Mouse (Mus musculus) layer of hippocampus, postnatal 10 days (tissue): ENCODE measurements around the gene Arid3b. TPM values are rescaled to one million over a fixed set of nuclear protein-coding genes. Genes with fewer than 3 reads are reported as not detected.

Source experiments
- DNase-seq, 2 experiments: peaks; one replicate each; pipeline ENCODE4 v3.0.0; 2021; ENCODE audit warnings: low spot score in 2 of 2
- total RNA-seq, 2 experiments: library from RNA; stranded (reverse); gene quantifications; 2 replicates each; pipeline ENCODE4 v1.2.3; 2021

The Arid3b gene
- total RNA-seq, 2 experiments from 2014 or later, result 10.0 to 11.8 TPM

DNA sequence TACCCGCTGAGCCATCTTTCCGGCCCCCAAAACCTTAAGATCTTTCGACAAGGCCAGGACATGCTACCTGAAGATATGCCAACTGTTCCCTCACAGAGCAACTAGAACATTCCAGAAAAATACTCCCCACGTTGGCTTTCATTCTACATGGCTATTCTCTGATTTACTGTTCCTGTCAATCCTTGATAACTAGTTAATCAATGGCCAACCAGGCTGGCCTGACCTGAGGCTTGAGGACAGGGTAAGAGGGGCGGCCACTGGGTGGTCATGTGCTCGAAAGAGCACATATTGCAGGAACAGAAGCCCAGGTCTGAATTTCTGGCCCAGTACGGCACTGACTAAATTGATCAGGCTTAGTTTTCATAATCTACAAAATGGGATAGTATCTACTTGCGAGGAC is 39.1 kb downstream of the Arid3b start:
- DNase-seq, result no peak

DNA sequence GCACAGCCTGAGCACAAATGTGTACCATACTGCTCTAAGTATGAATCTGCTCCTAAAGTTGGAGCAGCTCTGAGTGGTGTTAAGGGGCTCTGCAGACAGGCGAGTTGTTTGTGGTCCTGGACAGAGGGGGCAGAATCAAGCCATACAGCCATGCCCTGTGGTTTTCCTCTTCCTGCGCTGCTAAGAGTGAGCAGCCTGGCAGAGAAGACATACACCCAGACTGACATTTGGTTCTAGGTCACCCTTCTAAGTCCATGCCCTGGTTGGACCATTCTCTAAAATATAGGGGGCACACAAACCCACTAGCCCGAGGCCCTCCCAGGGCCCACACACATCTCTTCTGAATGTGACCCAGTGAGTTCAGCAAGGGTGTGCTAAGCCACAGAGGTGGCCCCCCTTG is 46.9 kb downstream of the Arid3b start:
- no peak for DNase-seq

DNA sequence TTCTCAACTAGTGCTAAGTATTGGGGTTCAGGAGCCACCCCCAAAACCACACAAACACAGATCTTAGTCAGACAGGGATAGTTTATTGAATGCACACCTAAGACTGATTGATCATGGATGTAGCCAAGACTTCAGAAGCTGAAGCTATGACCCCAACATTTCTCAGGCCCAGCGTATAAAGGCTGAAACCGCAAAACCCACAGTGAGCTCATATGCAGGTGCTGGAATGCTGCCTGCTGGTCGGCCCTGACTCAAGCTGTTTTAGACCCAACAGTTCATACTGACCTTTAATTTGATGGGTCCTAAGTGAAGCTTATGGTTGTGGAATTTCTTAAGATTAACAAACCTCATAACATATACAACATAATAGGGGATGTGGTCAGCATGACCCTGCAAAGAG is 53.9 kb downstream of the Arid3b start:
- no peak for DNase-seq

DNA sequence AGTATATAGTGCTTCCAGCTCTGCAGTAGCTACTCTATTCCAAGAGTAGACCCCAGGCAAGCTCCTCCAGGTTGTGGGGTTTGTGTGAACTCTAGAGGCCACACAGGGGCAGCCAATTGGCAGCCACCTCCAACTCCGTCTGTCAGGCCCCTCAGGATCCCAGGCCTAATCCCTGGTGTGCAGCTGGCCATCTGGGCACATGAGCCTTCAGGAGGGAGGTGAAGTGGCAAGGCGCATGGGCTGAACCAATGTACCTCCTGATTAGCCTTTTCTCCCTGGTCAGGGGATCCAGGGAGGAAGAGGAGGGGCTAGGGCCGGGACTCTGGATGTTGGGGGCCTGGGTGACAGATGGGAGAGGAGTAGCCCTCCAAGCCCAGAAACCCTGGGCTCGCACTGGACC is 60.9 kb downstream of the Arid3b start:
- DNase-seq, result no peak

DNA sequence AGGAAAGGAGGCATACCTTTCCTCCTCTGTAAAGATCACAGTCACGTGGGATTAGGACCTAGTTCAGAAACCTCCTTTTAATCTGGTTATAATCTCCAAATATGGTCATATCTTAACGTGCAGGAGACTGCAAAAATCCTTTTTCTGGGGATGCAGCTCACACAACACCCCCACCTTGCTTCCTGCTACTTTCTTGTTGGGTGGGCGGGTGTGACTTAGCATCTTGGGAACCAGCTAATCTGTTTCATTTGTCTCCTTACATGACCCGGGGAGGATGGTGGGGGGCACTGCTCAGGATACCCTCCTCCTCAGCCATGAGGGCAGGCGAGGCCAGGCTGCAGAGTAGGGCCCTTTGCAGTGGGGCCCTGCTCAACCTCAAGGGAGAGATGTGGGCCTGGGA is 61.6 kb downstream of the Arid3b start:
- no peak for DNase-seq

DNA sequence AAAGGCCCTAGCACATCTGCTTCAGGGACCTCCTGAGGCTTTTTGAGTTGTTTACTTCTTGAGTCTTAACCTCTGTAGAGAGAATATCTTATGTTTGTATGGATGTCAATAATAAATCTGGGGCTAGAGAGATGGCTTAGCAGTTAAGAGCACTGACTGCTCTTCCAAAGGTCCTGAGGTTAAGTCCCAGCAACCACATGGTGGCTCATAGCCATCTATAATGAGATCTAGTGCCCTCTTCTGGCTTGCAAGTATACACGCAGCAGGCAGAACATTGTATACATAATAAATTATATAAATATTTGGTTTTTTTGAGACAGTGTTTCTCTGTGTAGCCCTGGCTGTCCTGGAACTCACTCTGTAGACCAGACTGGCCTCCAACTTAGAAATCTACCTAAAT is 62.4 kb downstream of the Arid3b start:
- no peak for DNase-seq

DNA sequence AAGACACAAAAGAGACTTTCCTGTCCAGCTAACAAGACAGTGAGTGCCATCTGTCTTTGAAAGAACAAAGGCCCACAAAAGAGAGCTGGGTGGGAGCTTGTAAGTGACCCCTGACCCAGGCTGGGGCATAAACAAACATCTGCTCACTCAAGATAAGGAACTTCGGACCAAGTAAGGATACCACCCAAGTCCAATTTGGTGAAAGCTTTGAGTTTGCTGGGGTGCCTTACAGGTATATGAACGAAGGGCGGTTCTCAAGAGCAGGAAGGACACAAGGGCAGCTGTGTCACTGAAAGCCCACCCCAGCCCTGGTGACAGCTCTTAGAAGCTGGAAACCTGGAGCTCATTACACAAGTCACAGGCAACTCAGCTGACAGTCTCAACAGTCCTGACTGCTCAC is 62.8 kb downstream of the Arid3b start:
- no peak for DNase-seq

DNA sequence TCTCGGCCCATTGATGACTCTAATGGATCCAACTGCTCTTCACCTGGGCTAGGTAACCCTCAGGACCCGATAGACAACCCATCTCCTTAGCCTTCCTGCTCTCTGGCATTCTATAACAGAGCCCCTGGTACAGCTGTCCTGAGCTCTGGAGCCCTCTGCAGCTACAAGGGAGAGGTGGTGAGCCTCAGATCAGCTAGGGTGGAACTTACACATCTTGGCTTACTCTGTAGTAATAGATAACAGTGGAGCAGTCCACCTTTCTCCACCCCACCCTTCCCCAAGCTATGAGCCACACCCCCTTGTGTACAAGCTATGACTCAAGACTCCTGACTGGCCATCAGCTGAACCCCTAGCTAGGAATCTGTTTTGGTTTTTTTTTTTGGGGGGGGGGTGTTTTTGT is 65.8 kb downstream of the Arid3b start:
- DNase-seq, result no peak

DNA sequence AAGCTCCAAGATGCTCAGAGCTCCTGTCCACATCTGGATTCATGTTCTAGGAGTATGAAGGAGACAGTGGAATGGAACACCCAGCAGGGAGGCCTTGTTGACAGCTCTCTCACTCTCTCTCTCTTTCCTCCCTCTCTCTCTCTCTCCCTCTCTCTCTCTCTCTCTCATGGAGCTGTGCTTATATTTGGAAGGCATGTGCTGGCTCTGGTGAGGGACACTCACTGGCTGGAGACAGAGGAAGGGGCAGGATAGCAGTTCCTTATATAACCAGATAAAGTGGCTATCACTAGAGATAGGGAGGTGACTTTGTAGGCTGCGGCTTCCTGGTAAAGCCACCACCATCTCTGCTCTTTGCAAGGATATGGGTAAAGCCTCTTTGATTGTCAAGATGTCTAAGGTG is 66.4 kb downstream of the Arid3b start:
- no peak for DNase-seq

DNA sequence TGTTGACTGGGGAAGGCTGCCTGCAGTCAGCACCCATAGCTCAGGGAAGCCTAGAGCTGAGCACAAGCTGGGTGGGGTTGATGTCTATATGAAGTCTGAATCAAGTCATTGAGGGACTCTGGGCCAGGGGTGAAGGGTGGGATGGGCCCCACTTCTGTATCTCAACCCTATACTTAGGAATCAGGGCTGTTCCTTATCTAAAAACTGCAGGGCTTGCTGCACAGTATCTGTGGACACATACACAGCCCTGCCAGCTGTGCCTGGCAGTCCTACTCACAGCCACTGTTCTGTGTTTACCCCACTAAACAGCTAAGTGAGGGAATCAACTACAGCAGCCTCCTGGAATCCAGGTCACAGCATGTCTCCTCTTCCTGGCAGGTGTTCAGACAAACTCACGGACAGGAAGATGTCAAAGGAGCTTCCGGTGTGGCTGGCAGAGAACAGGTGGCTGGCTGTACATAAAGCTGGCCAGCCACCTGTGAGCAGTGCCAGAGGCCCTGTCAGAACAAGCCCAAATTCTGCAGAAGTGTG is 67.0 kb downstream of the Arid3b start:
- DNase-seq, result no peak

DNA sequence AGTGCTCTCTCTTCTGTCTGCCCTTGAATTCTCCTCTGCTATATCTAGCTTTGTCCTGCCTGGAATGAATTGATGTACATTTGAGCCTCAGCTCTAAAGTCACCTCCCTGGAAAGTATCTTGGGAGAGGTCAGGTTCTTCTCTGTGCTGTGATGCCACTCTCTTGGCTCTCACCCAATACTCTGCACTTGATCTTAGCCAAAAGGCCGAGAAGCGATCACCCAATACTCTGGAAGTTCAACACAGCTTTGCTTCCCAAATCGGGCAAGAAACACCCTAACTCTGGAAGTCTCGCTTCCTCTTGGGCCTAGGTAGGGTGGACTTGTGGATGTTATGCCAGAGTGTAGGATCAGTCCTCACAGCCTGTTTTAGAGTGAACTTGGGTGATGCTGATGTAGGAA is 69.4 kb downstream of the Arid3b start:
- DNase-seq, result no peak

DNA sequence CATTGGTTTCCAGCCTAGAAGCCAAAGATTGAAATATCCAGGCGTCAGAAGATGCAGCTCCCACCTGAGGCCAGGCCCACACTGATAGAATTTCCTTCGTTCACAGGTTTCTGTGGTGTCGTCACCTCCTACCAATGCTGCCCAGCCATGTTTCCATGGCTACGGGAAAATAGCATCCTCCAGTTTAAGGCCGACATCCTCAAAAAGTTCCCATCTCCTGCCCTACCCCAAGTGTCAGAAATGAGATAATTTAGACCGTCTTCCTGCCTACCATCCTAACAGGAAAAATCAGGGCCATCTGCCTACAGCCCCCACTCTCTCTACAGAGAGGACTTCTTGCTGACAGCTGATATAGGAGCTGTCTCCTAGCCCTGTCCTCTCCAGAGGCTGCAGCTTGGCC is 70.2 kb downstream of the Arid3b start:
- no peak for DNase-seq

DNA sequence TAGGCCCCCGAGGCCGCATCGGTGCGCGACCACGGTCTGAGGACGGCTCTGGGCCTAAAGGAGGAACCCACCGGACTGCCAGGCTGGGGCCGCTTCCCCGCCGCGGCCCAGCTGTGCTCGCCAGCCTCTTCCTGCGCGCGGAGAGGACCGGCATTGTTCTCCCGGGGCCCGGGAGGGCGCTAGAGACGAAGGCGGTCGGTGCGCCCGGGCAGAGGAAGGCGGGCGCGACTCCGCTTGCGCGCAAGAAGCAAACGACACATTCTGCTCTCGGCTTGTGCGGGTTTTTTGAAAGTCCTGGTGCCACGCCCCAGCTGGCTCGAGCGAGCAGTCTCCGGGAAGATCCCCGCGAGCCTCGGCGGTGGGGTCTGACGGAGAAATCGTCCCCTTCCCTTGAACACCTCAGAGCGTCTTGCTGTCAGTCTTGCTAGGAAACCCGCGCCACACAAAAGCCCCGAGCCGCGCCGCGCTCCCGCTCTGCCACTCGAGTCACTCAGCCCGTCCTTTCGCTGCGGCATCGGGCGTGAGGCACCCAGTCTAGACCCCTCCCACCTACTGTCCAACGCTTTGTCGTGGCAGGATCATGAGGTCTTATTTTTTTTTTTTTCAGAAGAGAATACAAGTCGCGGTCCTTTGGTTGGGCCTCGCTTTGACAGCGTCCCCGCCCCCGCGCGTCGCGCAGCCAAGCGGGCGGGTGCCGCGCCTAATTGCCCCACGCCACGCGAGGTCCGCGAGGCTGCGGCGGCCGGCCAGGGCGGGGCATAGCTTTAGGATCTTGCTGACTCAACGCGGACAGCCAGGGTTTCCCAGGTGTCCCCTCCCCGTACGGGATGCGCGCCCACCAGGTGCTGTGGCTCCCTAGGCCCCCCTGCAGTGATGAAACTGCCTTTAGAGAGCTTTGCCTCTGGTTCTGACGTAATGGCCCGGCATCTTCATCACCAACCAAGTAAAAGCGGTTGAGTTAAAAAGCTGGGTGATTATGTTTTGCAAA is 70.9 kb downstream of the Arid3b start, which contains the start of gene Clk3:
TSS of gene Clk3 (minus strand) at position 497 of the 988 bp plus-strand sequence.
- DNase-seq, result peak in 1 of 2 experiments; percentile 83

DNA sequence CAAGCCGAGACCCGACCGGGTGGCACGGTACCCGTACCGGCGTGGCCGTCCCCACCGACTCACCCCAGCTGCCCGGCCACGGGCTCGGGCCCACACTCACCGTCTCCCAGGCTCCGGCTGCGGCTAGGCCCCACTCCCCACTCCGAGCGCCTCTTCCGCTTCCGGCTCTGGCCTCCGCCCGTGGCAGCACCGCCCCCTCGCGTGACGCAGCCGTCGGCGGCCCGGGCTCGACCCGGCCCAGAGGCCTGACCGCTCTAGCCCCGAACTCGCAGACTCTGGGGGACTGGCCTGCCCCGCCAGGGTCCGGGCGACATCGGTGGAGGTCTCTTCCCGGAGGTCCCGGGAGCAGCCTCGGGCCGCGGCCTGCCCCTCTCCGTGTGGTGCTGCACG is 71.6 kb downstream of the Arid3b start:
- peak; percentile 92 to 96 for DNase-seq

DNA sequence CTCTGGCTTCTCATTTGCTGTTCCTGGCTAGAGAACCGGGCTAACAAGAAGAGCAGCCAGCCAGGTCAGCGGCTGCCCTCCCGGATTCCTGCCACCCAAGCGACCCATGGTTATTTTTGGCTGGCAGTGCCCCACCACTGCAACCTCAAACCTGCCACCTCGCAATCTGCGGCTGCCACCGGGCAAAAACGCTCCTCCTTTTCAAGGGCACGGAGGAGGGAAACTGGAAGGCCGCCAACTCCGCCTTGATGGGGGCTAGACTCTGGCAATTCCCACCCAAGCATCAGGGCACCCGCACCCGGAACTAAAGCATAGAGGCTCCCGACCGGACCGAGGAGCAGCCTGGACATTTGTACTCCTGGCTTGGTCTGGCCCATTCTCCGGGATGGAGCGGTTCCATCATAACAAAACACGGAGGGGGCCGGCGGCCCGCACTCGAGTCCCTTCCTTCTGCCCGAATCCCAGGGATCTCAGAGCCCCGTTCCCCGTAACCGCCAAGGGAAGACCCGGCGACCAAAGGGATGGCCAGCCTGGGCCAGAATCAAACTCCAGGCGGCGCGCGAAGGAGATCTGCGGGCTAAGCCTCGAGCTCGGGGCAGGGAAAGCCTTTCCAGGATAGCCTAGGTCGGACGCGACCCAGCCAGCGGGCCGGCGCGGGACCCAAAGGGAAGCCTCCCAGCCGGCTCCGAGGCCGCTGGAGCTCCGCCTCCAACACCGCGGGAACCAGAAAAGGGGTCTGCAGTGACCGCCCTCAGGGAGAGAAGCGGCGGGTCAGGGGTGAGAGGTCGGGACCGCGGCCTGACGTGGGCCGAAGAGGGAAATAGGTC is 72.2 kb downstream of the Arid3b start:
- peak; percentile 83 to 85 for DNase-seq

DNA sequence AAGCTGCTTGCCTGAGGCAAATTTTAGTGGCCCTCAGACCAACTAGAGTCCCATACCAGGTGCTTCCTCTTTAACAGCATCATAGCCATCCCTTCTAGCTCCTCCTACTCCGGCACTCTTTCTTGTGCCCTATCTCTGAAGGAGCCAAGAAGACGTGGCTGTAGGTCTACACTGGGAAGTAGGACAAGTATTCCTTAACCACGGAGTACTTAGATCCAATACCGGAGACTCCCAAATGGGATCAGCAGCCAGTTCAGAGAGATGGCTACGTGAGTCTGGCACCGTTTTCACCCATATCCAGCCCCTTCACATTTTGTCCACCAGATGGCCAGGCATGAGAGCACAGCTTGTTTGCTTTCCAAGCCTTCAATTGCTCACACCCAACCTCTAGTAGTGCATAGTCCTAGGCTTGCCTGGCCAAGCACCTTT is 74.0 kb downstream of the Arid3b start:
- DNase-seq, result no peak

DNA sequence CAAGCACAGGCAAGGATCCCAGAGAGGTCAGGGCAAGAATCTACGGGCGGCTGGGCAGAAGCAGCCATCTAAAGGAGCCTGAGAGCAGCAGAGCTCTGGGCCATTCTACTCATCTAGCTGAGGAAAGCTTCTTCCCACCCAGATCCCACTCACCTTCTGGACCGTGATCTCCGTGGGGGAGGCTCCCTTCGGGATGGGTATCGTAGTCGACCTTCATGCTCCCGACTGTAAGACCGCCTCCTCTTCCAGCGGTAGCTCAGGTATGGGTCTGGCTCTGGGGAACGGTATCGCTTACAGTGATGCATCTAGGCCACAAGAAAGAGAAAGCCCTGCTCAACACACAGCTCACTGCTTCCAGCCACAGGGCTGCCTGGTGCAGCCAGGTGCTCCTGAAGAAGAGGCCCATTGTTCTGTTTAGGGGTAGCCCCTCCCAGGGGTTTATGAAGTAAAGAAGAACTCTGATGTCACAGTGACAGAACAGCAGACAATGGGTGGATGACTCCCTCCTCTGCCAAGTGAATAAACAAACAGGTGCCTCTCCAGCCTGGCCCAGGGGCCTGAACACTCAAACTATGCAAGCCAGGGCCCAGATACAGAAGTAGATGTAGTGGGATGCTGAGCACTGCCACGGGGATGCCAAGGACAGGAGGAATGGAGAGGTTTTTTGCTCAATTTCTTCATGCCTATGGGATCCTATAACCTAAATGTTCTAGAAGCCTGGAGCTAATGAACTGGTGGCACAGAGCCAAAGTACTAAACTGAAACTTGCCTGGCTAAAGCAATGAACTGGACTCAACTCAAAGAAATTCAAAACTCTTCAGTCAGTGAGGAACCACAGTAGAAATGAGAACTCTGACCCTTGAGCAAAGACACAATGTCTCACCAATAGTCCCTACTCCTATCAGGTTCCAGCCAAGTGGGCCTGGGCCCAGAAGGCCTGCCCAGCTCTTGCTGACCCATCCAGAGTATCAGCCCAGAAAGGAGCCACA is 74.7 kb downstream of the Arid3b start:
- DNase-seq, result no peak

DNA sequence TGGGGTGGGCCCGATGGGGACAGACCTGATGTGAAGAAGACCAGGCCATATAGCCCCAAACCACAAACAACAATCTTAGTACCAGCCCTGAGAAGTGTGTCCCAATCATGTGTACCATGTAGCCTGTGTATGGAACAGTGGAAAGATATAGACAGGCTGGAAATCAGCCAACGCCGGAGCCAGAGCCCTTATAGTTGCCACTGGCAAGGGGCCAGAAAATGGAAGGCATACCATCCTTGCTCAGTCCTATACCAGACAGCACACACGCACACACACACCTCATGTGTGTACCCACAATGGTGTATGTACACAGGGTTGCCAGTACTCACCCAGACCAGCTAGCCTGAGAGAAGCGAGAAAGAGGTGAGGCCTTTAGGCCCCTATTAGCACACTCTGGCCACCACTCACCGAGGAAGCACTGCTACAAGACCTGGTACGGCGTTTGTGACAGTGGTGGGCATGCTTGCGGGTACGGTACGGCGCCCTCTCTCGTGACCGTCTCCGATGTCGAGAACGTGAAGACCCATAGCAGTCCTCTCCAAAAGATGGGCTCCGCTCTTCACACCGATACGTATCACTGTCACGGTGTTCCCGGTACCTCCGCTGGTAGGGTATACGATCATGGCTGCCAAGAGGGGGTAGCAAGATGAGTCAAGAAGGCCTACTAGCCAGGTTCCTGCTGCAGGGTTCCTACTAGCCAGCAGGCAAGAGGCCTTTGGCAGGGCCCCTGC is 76.0 kb downstream of the Arid3b start:
- DNase-seq, result no peak

DNA sequence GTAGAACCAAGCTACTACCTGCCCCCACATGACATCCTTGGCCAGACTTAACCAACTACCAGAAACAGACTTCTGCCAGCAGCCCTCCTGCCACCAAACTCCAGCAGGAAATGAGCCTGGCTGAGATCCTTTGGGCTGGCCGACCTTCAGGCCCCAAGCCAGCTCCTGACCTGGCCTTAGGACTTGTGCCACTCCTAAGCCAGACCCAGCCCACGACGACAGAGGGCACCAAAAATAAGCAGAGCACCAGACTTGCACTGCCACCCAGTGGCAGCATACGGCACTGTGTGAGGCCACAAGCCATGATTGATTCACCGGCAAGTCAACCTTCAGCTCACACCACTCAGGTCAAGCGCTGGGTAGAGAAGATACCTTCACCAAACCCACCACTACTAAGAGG is 77.3 kb downstream of the Arid3b start:
- peak; percentile 68 to 74 for DNase-seq

DNA sequence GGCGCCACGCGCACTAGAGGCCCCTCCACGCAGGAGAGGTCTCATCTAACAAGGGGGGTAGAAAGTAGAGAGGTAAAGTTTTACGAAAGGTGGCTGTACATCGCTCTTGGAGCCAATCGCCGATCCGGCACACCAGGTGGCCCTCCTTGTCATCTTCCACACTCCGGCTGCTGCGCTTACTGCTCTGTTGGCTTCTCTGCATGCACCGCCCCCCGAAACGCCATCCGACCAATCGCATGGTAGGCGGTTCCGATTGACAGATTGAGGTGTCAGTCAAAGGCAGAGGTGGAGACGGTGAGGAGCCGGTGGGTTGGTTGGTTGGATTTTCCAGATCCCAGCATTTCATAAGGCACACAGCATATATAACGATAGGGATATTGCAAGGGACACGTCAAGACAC is 78.1 kb downstream of the Arid3b start:
- DNase-seq, result peak; percentile 76 to 78
